Mouse (Mus musculus): ENCODE measurements around the gene Ppcs.
A peak's percentile ranks its signal among the peaks of the same experiment; 100 is the strongest.

The Ppcs gene

DNA sequence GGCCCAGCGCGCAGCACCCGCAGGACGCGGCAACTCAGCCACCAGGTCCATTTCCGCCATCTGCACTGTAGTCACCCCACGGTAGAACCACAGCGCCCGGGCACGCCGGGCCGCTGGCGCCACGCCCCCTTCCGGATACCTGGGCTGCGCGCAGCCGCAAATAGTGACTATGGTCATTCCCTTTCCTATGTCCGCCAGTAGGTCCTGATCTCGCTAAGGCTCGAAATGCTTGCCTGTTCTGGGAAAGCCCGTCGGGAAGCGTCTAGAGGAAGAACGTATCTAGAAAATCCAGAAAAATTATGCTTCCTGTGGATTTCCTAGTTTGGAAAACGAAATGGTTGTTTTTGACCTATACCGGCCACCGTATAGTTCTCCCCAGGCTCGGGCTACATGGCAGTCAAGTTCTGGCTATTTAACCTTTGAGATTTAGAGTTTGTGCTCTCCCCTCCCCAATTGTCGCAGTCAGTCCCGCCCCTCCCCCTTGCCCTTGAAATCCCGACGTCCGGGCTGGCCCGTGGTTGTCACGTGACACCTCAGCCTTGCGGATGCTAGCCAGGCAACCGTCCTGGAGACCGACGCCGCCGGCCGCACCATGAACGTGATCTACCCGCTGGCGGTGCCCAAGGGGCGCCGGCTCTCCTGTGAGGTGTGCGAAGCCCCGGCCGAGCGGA is at the start of gene Ppcs, which contains the start of gene Zmynd12:
Gene Ppcs (minus strand): TSS at position 127 of the 671 bp plus-strand sequence.
Gene Zmynd12 (plus strand): TSS at position 521 of the 671 bp plus-strand sequence.
- DNase-seq: peak; percentile 94 to 95

- peak in 1 of 2 experiments; percentile 16 for DNase-seq
Observed at GRCm38 (mm10) chr4:119467720-119468380, 45.6 kb upstream of the Ppcs start.

GRCm38 (mm10) chr4:119465841-119466240 is 43.6 kb upstream of the Ppcs start:
- DNase-seq: no peak

- no peak for DNase-seq
Observed at GRCm38 (mm10) chr4:119463756-119464419, 41.7 kb upstream of the Ppcs start.

GRCm38 (mm10) chr4:119462858-119463755 is 40.9 kb upstream of the Ppcs start:
- DNase-seq: peak; percentile 46 to 53

GRCm38 (mm10) chr4:119462457-119462856 is 40.2 kb upstream of the Ppcs start:
- no peak for DNase-seq

- DNase-seq: no peak
Observed at GRCm38 (mm10) chr4:119460728-119461141, 38.5 kb upstream of the Ppcs start.

DNA sequence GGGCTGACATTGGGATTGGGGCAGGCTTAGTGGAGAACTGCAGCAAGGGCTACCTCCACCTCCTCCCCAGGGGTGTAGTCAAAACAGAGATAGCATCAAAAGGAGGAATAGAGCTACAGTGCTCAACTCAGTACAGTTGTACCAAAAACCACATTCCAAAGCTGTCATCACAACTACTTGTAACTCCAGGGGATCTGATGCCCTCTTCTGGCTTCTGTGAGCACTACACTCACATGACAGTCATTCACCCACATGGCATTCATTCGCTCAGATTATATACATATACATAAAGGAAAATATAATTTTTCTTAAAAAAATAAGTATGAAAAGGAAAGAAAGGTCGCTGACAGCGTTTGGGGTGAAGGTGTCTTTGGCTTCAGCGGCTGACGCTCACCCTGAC is 38.1 kb upstream of the Ppcs start:
- DNase-seq: peak in 1 of 2 experiments; percentile 54

- DNase-seq: no peak
Observed at GRCm38 (mm10) chr4:119453533-119453932, 31.3 kb upstream of the Ppcs start.

GRCm38 (mm10) chr4:119453128-119453527 is 30.9 kb upstream of the Ppcs start:
- no peak for DNase-seq

- no peak for DNase-seq
Observed at GRCm38 (mm10) chr4:119450436-119450835, 28.2 kb upstream of the Ppcs start.

DNA sequence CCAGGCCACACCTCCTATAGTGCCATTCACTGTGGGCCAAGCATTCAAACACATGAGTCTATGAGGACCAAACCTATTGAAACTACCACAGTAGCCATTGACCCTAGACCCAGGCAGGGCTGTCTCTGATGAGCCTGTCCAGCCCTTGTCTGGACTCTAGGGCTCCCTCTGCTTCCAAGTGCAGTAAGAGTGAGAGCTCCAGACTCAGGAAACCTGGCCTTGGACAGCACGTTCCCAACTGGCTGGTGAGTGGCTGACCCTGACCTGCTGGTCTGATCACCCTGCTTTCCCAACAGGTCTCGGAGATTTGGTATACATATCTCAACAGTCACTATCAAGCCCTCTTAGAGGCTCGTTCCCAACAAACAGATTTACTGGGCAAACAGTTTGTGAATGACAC is 25.6 kb upstream of the Ppcs start:
- no peak for DNase-seq

DNA sequence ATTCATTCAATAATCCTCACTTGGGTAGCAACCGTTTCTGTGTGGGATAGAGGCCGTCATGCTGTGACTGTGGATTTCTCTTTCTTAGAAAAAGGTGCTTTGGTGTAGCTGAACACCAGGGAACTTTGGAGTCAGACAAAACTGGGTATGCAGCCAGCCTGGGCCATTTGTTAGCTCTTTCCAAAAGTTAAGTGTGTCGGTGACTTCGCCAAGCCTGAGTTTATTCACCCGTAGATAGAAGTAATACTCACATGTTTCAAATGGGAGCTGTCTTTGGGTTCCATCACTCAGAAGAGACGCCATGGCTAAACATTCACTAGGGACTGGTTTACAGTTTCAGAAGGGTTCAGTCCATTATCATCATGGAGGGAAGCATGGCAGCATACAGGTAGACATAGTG is 25.0 kb upstream of the Ppcs start:
- DNase-seq: peak; percentile 41 to 46

DNA sequence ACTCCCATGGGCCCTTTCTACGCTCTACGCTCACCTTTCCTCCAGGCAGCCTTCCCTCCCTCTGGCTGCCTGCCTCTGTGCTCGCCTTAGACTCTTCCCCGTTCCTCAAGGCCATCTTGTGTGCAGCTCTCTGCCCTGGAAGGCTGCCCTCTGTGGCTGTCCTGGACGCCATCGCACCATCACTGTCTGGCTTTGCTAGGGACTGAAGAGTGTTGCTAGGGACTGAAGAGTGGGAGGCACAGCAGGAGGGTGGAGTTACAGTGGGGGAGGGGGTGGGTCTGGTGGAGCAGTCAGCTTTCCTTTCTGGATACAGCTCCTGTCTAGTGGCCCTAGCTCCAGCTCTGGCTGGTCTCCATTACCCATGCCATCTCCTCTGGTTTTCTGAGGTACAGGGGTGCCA is 20.3 kb upstream of the Ppcs start:
- DNase-seq: no peak

DNA sequence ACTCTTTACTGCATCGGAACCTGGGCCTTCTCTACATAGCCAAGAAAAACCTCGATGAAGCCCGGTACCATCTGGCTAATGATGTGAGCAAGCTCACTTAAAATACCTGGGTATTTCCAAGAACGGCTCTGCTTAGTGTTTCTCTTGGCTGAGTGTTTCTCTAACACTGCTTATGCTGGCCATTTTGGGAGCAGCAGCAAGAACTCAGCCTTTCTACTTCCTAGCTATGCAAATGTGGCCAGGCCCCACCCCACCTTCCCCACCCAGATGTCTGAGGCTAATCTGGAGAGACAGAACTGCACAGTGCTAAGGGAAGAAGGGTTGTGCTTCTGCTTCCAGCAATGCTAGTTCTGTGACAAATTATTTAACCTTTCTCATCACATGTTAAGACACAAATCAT is 19.6 kb upstream of the Ppcs start:
- DNase-seq: no peak

DNA sequence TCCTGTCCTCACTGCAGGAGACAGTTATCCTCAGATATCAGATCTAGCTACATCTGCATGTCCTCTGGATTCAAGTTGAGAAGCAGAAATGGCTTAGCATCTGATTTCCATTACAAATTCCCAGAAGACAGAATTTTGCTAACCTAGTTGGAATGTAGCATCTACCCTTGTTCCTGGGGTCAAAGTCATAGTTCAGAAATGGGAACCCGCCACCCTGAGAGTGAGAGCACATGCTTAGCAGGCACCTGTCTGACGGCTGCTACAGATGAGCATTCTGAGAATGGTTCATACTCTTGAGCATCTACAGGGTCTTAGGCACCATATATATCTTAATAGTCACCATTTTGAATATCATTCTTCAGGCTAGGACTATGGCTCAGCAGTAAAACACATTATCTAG is 15.7 kb upstream of the Ppcs start:
- DNase-seq: peak; percentile 62 to 66

DNA sequence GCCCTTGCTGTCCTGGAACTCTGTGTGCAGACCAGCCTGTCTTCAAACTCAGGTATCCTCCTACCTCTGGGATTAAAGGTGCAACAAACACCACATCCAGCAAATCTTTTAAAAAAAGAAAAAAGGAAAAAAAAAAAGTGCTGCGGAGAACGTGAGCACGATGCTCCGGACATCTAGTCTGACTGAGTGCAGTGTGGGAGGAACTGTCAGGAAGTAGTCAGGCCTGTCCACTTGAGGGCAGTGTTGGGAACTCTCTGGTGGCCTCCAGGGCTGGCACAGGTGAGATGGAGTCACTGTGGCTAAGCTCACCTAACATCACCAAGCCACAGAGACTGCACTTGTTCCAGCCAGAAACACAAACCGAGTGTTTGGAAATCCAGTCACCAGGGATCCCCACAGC is 8.5 kb upstream of the Ppcs start:
- peak; percentile 52 to 73 for DNase-seq

DNA sequence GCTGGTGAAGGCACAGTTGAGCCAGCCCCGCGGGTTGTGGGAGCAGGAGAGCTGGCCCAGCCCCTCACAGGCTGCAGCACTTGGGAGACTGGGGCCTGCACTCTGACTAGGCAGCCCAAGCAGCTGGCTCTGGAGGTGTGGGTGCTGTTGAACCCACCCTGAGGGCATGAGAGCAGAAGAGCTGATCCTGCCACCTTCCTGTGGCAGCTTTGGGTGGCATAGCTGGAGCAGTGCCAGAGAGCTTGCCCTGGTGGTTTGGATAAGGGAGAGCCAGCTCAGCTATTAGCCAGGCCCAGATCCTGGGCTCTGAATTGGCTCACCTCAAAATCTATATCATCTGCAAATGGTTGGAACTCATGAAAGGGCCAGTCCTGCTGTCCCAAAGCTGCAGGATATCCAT is 5.5 kb upstream of the Ppcs start:
- DNase-seq: peak; percentile 46 to 56

- no peak for DNase-seq
Observed at GRCm38 (mm10) chr4:119425601-119426000, 3.4 kb upstream of the Ppcs start.

- no peak for DNase-seq
Observed at GRCm38 (mm10) chr4:119425077-119425476, 2.9 kb upstream of the Ppcs start.

GRCm38 (mm10) chr4:119421921-119422293 is 313 bp downstream of the Ppcs start:
- DNase-seq: peak in 1 of 2 experiments; percentile 26

DNA sequence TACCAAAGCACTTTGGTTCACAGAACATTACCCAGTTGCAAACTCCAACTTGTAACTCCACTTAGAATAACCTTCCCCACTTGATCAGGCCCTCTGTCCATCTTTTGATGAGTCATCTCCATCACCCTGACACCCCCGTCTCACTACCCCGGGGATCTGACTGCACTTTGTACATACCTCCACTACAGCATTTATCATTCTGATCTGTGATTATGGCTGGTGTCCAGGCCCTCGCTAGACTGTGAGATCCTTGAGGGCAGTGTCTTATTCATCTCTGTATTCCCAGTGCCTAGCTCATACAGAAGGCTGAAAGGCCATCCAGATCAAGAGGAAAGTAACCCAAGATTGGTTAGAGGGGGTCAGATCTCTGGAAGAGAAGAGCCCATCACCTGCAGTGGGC is 1.0 kb downstream of the Ppcs start:
- DNase-seq: peak in 1 of 2 experiments; percentile 29

- no peak for DNase-seq
Observed at GRCm38 (mm10) chr4:119417894-119418293, 4.3 kb downstream of the Ppcs start.
